Mouse (Mus musculus): Measurements from ENCODE around the gene Psmb1.
"Not testable (repeated sequence)": the region's sequence is repeated elsewhere in the genome, so short reads cannot be mapped to it uniquely, and the experiment has no call there.

The Psmb1 gene

DNA sequence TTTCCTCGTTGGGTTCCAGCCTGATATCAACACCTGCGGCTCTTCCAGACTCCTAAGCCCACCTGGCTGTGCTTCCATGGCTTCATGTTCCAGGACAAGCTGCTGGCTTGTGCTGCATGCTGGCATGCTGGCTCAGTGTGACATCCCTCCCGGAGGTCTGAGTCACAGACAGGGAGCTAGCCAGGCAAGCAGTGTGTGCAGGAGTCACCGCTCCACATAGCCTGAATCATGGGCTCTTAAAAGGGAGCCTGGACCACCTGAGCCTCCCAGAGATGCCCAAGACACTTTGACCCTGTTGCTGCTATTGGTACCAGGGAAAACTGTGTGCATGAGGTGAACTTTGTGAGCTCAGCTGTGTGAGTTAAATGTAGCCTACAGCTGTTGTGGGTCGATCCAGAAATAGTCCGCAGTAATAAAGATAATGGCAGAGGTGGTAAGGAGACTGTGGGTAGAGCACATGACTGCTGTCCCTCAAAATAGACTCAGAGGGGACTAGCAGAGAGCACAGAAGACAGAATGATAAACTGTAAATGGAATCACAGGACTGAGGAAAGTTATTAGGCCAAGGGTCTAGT is 37.5 kb downstream of the Psmb1 start:
- DNase-seq (ENCODE audit: low read depth in 1 of 2, low spot score in 2 of 2): no peak

DNA sequence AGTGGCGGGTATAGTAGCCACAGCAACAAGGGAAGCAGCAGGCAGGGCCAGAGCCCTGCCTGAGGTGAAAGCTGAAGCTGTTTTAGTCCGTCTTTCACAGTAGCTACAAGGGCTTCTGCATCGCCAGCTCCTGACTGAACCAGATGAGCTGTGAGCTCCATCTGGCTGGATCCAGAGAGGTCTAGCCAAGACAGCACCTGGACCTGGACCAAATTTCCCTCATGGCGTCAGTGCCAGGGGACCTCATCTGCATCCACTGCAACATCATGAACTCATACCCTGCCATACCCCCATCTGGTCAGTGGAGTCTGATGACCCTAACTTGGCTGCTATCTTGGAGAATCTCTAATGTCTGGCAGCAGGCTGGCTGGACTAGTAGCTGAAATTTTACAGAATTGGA is 39.8 kb downstream of the Psmb1 start:
- DNase-seq (ENCODE audit: low read depth in 1 of 2, low spot score in 2 of 2): no peak

DNA sequence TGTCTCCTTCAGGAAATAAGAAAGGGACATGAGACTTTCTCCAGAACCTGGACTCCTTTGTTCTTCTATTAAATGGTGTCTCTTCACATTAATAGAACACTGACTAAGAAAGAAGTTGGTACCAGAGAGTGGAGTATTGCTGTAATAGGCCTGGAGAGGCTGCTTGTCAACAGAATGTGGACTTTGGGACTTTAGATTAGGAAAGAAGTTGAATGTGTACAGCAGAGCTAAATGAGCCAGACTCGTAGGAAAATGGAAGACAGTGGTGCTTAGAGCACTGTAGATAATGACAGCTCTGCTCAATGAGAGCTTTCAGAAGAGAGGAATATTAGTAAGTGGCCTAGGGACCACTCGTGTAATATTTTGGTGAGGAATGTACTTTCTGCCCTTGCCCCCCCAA is 43.0 kb downstream of the Psmb1 start:
- no peak for DNase-seq (ENCODE audit: low read depth in 1 of 2, low spot score in 2 of 2)

DNA sequence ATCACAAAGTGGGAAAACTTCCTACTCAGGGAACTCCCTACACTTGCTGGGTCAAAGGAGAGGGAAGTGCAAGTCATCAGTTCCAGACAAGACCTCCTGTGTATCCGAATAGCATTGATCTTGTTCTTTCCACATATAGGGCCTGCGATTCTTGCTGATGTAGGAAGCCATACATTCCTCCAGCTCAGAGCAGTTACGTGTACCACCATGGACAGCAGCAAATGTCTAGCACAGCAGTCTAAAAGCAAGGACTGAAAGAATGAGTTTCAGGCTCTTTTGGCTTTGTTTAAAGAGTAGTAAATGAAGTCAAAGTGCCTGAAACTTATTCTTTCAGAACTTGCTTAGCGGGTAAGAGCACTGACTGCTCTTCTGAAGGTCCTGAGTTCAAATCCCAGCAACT is 44.3 kb downstream of the Psmb1 start:
- no peak for DNase-seq (ENCODE audit: low read depth in 1 of 2, low spot score in 2 of 2)

DNA sequence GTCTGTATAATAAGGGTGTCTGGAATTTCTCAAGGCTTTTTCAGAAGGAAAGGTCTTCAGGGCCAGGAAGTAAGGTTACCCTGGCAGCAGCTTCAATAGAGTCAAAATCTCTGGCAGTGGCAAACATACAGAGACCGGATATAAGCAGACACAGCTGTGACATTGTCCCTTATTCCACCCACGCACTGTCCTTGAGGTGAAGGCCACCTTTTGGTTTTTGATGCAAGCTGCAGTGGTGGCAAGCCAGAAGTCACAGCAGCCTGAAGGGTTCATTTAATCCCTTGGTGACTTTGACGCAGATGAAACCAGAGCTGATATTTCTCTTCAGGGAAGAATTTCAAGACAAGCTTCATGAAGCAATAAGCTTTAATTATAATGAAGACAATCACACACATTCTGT is 49.9 kb downstream of the Psmb1 start:
- no peak for DNase-seq (ENCODE audit: low read depth in 1 of 2, low spot score in 2 of 2)

DNA sequence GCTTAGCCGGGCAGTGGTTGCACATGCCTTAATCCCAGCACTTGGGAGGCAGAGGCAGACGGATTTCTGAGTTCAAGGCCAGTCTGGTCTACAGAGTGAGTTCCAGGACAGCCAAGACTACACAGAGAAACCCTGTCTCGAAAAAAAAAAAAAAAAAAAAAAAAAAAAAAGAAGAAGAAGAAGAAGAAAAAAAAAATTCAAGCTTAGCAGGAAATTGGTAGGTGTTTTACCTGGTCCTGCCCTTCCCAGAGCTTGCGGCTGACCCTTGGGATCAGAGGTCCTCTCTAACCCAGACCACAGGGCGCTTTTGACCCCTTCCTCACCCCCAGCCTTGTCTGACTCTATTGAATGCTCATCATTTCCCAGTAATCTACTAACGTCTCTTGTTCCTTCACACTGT is 50.4 kb downstream of the Psmb1 start:
- DNase-seq (ENCODE audit: low read depth in 1 of 2, low spot score in 2 of 2): not testable (repeated sequence)

DNA sequence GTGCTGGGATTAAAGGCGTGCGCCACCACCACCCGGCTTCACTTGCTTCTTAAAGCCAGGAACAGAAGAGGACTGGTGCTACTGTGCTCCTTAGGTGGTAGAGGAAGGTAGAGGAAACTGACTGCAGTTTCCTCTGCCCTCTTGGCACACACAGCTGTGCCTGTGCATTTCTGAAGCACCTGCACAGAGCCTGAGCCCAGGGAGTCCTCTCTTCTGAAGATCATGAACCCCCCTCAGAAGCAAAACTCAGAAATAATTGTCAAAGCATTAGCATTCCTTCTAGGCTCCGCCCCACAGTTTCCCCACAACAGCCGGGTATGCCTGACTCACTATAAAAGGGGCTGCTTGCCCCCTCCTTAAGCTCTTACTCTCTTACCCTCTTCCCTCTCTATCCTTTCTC is 51.7 kb downstream of the Psmb1 start:
- DNase-seq (ENCODE audit: low read depth in 1 of 2, low spot score in 2 of 2): no peak

DNA sequence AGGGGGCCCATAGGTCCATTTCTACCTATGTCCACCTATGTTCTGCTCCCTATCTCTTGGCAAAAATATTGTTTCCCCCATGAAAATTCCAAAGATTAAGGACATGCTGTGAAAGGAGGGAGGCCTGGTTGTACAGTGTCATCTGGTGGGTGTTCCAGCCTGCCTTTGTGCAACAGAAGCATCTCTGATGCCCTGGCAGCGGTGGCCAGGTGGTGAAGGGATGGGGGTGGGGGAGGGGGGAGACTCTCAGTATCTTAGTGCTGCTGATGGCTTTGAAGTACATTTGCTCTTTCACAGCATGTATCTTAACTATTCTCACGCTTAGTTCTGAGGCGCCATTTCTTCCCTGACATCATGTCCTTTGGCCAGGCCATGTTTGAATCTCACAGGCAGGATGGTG is 54.1 kb downstream of the Psmb1 start:
- DNase-seq (ENCODE audit: low read depth in 1 of 2, low spot score in 2 of 2): no peak

DNA sequence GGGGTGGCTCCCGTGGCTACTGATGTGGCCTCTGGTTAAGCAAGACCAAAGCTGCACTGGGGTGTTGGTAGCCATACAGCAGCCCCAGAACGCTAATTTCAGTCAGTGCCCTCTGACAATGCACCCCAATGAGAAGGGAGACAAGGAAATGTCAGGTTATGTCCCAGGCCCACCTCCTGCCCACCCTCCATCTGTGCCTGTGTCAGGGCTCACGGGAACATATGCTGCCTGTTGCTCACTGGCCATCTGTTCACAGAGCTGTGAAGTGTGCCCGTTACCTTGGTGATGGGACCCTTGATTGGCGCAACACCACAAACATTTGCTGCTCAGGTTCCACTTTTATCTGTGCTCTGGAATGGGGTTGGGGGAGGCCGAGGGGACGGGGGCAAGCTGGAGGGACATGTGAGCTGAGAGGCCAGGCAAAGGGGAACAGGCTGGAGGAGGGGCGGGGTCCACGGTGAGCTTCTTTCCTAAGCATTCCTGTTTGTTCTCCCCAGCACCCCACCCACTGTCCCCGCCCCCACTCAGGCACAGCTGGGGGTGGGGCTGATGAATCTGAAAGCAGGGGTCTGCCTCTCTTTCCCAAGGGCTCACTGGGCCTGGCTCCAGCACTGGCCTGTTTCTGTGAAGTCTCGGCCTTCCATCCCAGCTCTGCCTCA is 59.0 kb downstream of the Psmb1 start:
- no peak for DNase-seq (ENCODE audit: low read depth in 1 of 2, low spot score in 2 of 2)

DNA sequence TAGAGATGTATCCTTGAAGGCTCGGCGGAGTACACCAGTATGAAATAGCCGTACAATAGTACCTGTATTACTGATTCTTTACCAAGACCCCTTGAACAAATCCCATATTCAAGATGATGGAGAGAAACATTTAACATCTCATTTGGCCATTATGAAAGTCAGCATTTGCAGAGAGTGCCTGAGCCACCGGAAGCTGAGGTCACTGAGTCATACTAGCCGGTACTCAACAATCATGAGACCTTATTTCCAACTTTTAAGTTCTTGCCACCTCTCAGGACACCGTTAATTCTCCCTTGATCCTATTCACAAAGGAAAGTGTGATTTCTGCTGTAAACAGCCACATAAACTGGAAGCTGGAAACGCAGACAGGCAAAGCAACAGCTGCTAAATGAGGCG is 59.5 kb downstream of the Psmb1 start:
- DNase-seq (ENCODE audit: low read depth in 1 of 2, low spot score in 2 of 2): no peak

DNA sequence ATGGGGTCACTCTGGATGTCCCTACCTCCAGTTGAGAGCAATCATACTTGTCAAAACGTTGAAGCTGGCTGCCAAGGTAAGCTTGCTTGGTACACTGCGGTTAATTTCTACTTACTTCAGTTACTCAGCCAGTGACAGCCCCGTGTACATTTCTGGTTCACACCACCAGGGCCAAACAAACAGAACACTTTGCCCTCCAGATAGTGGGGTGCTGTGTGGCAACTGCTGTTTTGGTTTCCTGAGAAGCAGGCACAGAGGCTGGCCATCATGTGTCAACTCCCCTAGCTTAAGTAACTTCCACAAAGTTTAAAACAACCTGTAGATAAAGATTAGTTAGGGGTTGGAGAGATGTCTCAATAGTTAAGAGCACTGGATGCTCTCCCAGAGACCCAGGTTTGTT is 64.8 kb downstream of the Psmb1 start:
- DNase-seq (ENCODE audit: low read depth in 1 of 2, low spot score in 2 of 2): no peak

DNA sequence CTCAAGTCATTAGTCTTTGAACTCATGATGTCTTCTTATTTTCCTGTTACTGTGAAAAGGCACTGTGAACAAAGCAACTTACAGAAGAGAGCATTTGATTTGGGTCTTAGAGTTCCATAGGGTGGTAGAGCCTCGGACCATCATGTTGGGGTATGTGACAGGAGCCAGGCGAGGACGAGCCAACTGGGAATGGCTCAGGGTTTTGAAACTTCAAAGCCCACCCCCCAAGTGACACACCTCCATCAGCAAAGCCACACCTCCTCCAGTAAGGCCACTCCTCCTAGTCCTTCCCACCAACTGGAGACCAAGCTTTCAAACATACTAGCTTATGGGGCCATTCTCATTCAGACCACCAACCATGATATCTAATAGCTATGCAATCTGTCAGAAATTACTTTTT is 67.5 kb downstream of the Psmb1 start:
- DNase-seq (ENCODE audit: low read depth in 1 of 2, low spot score in 2 of 2): no peak

DNA sequence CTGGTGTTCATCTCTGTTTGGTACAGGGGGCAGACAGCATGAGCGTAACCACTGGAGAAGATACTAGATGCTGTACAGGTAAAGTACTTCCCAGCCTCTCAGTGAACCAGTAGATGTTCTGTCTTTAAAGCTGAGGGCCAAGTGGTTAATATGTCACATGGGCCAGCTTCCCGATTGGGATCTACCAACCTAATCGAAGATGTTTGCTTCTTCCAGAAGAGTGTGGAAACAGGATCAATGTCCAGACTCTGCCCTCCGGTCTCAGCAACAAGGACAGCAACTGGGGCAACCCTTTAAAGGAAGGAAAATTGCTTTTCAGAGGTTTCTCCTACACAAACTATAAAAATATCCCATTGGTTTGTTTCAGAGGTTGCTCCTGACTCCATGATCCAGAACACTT is 68.0 kb downstream of the Psmb1 start:
- no peak for DNase-seq (ENCODE audit: low read depth in 1 of 2, low spot score in 2 of 2)

DNA sequence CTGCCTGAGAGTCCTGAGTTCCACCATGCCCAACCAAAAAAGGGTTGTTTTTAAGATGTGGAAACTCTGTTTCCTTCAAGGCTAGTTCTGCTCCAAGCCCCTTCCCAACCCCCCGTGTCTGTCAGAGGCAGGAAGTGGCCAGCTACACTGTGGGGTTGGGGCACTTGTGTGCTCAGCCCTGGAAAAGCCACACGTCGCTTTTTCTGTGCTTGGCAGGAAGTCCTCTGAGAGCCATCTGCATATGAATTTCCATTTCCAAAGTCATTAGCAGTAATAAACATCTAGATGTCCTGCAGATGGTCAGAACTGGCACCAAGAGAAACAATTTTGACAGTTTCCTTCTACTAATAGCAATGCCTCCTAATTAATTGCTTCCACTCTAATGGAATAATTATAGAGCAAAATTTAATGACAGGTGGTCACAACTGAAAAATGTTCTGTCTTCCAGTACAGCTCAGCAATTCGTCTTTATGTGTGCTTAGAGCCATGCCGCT is 68.5 kb downstream of the Psmb1 start:
- no peak for DNase-seq (ENCODE audit: low read depth in 1 of 2, low spot score in 2 of 2)

DNA sequence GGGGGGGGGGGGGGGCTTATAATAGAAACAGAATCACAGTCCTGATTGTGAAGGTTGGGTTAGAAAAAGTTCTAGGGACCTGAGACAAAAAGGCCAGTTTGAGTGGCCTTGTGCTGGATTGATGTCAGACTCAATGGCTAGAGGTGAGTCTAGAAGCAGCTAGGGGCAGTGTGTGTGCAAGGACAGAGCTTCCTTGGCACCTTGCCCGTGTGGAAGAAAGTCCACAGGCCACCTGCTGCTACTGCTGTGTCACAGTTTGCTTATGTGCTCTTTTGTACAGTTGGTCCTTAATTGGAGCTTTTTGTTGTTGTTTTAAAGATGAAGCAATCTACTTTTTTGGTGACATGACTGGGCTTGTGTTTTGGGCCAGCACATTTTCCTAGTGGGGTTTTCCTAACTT is 69.6 kb downstream of the Psmb1 start:
- DNase-seq (ENCODE audit: low read depth in 1 of 2, low spot score in 2 of 2): no peak

DNA sequence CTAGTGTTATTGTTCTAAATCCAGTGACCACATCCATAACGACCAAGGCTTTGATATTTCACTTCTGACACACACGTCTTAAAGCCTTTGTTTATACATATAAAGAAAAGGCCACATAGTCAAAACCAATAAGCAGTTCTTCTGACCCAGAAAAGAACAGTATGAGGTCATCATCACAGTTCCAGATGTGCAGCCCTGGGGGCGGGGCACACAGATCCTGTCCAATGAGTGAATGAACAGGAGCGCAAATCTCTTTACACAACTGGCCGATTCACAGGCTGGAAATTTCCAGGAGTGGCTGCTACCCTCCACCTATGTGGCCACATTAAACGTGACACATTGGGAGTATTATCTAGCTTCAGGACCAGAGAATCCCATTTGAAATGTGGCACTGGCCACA is 70.1 kb downstream of the Psmb1 start:
- no peak for DNase-seq (ENCODE audit: low read depth in 1 of 2, low spot score in 2 of 2)

DNA sequence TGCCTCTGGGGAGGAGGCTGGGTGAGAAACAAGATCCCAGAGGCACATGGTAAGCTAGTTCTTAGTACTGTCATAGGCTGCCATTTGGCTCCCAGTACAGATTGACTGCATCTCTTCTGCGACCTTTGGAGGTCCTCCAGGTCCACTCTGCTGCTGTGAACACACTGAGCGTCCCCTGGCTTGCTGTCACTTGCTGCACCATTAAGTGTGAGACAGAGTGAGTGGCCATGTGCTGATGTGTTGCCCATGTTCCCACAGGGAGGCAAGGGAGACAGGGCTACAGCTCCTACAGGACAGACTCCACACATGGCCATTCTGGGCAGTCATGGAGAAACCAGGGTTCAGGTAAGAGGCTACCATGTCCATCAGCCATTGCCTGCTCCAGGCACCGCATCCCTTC is 73.6 kb downstream of the Psmb1 start:
- no peak for DNase-seq (ENCODE audit: low read depth in 1 of 2, low spot score in 2 of 2)

Measured in monocyte, adult 2 months (primary cell).